Mouse (Mus musculus): ENCODE results near the gene Zfp111. TPM values are rescaled to one million over a fixed set of nuclear protein-coding genes. Genes with fewer than 3 reads are reported as not detected.

Gene Zfp111
- polyA plus RNA-seq, 1 experiment from 2014 or later = 12.8 TPM

DNA sequence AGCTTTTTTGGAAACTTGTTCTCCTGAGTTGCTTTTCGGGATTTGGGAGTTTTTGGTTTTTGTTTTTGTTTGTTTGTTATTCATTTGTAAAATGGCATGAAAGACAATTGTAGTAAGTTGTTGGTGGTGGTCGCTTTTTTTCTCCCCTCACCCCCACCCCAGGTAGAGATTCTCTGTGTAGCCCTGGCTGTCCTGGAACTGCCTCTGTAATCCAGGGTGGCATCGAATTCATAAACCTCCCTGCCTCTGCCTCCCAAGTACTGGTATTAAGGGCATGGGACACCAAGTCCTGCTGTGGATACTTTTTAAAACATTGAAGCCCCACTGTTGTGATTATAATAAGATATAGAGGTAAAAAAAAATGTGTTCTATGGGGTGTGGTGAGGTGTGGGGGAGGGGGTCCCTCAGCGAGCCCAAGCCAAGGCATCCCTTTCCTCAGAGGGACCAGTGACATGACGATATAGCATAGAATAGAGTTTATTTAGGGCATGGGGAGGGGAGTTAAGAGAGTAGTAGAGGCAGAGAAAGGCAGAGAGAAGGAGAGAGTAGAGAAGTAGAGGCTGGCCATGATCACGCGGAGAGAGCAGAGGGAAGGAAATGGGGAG, 2.9 kb downstream of the Zfp111 start:
- WGBS = 56% methylated on average over 7 of the region's 7 CpGs
- ATAC-seq (ENCODE audit: insufficient number of reproducible peaks, low FRiP score, low TSS enrichment, low read depth) = 0 out of 2 replicates have a peak, but pooled peaks have one; percentile 32

DNA sequence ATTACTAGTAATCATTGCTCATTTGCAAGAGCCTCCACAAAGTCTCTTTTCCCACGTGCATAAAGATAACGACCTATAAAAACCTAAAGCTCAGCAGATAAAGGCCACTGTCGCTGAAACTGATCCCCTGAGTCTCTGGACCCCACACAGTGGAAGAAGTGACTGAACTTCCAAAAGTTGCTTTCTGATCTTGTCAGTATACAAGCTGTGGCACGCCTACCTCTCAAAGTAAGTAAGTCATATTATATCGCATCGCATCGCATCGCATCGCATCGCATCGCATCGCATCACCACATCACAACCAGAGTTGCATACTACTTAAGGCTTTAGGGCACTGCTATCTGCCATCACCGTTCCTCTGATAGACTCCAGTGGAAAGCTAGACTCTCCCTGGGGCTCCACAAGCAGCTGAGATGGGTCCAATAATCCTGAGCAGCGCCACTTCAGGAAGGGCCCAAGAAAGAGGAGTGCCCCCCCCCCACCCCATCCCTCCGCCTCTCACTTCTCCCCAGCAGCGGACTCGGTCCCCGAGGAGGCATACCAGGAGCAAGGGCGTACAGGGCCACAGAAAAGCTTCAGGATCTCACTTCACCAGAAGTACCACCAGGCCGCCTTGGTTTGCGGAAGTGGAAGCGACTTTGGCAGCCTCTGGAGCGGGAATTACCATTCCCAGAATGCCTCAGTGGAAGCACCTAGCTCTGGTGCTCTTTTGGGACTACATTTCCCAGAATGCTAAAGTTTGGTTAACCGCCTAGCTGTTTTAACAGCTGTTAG, 3.6 kb downstream of the Zfp111 start:
- H3K9ac ChIP-seq (ENCODE audit: low read length) = peak overlapping the region; percentile 69
- H3K27me3 ChIP-seq (ENCODE audit: control insufficient read depth, insufficient read depth, low read length) = no peaks in the 10 kb centered on the region
- H3K27ac ChIP-seq (replicated peaks; ENCODE audit: low read depth, low read length) = no peak overlapping the region
- H3K36me3 ChIP-seq (ENCODE audit: control insufficient read depth, insufficient read depth, low read length) = peaks cover 5% of the 10 kb centered on the region; the same call in 1 of the 2 replicates
- DNase-seq (ENCODE audit: low spot score) (peak; percentile 78), ATAC-seq (ENCODE audit: insufficient number of reproducible peaks, low FRiP score, low TSS enrichment, low read depth) (peak; percentile 82)
- H3K4me1 ChIP-seq (ENCODE audit: control insufficient read depth, insufficient read depth, low read length) = 0 out of 2 replicates have a peak, but pooled peaks cover 3% of the 10 kb centered on the region
- peak overlapping the region; percentile 44 for H3K4me3 ChIP-seq (ENCODE audit: low read depth, low read length)
- H3K4me2 ChIP-seq (ENCODE audit: low read depth, severe bottlenecking) = peak overlapping the region; percentile 48
- 19% methylated on average over 24 of the region's 24 CpGs for WGBS
- no peaks in the 10 kb centered on the region for H3K9me3 ChIP-seq (ENCODE audit: control insufficient read depth, low read length)

More for the DNA sequence above, 2.9 kb downstream of the Zfp111 start:
- Histone ChIP-seq H3K4me2 (ENCODE audit: low read depth, severe bottlenecking) (peak overlapping the region; percentile 48; the same call in 1 of the 2 replicates), H3K9ac (ENCODE audit: low read length) (no peak overlapping the region), H3K27ac (replicated peaks; ENCODE audit: low read depth, low read length) (no peak overlapping the region), H3K4me3 (ENCODE audit: low read depth, low read length) (0 out of 2 replicates have a peak overlapping the region, but pooled peaks have one; percentile 44), H3K9me3 (ENCODE audit: control insufficient read depth, low read length) (no peaks in the 10 kb centered on the region), H3K27me3 (ENCODE audit: control insufficient read depth, insufficient read depth, low read length) (no peaks in the 10 kb centered on the region), H3K4me1 (ENCODE audit: control insufficient read depth, insufficient read depth, low read length) (0 out of 2 replicates have a peak, but pooled peaks cover 3% of the 10 kb centered on the region), H3K36me3 (ENCODE audit: control insufficient read depth, insufficient read depth, low read length) (peaks cover 5% of the 10 kb centered on the region; the same call in 1 of the 2 replicates)
- no peak for DNase-seq (ENCODE audit: low spot score)

GRCm38 (mm10) chr7:24196961-24197360, 14.3 kb downstream of the Zfp111 start:
- 95% methylated on average over 4 of the region's 4 CpGs for WGBS
- no peak overlapping the region for H3K27ac ChIP-seq (replicated peaks; ENCODE audit: low read depth, low read length)
- H3K4me1 ChIP-seq (ENCODE audit: control insufficient read depth, insufficient read depth, low read length) = no peaks in the 10 kb centered on the region
- no peak overlapping the region for H3K4me2 ChIP-seq (ENCODE audit: low read depth, severe bottlenecking)
- H3K27me3 ChIP-seq (ENCODE audit: control insufficient read depth, insufficient read depth, low read length) = no peaks in the 10 kb centered on the region
- DNase-seq (ENCODE audit: low spot score) (no peak), ATAC-seq (ENCODE audit: insufficient number of reproducible peaks, low FRiP score, low TSS enrichment, low read depth) (no peak)
- H3K9me3 ChIP-seq (ENCODE audit: control insufficient read depth, low read length) = peaks cover 2% of the 10 kb centered on the region; the same call in 1 of the 2 replicates
- peaks cover 29% of the 10 kb centered on the region for H3K36me3 ChIP-seq (ENCODE audit: control insufficient read depth, insufficient read depth, low read length)
- no peak overlapping the region for H3K9ac ChIP-seq (ENCODE audit: low read length)
- no peak overlapping the region for H3K4me3 ChIP-seq (ENCODE audit: low read depth, low read length)

DNA sequence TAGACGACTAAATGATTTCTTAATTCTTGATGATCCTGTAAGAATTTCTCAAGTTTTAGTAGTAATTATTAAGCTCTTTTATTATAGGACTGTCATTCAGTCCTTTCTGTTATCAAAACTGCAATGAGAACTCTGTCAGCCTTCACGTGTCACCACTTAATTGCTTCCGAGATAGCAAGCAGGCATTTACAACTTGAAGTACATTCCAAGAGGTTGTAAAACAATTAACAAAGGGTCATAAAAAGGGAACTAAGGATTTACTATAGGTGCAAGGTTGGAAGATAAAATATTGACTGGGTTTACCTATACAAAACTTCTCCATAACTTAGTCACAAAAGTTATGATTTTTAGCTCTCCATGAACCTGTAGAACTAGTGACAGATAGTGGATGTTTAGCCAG, 18.1 kb downstream of the Zfp111 start:
- no peak for DNase-seq (ENCODE audit: low spot score)
- no peak for ATAC-seq (ENCODE audit: insufficient number of reproducible peaks, low FRiP score, low TSS enrichment, low read depth)
- Histone ChIP-seq H3K9me3 (ENCODE audit: control insufficient read depth, low read length) (no peaks in the 10 kb centered on the region; the same call in 1 of the 2 replicates), H3K9ac (ENCODE audit: low read length) (no peak overlapping the region), H3K4me1 (ENCODE audit: control insufficient read depth, insufficient read depth, low read length) (no peaks in the 10 kb centered on the region), H3K27me3 (ENCODE audit: control insufficient read depth, insufficient read depth, low read length) (no peaks in the 10 kb centered on the region), H3K36me3 (ENCODE audit: control insufficient read depth, insufficient read depth, low read length) (peaks cover 6% of the 10 kb centered on the region), H3K4me3 (ENCODE audit: low read depth, low read length) (no peak overlapping the region), H3K27ac (replicated peaks; ENCODE audit: low read depth, low read length) (no peak overlapping the region), H3K4me2 (ENCODE audit: low read depth, severe bottlenecking) (no peak overlapping the region)
- 57% methylated on average over 3 of the region's 3 CpGs for WGBS

DNA sequence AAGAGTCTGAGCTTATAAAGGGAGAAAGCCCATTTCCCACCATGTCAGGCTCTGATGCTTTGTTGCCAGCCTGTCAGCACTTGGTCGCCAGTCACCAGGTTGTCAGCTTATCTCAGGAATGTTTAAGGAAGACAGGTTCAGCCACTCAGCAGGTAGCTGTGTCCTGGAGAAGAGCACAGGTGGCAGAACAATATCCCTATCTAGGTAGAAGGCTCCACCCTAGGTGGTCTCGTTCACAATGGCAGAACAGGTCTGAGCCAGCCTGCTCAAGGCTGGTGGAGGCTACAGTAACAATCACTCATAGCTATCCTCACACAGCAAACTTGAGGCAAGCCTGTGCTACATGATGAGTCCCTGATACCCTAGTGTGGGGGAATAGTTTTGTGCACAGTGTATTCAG, 19.9 kb downstream of the Zfp111 start:
- H3K36me3 ChIP-seq (ENCODE audit: control insufficient read depth, insufficient read depth, low read length) = no peaks in the 10 kb centered on the region
- no peak overlapping the region for H3K27ac ChIP-seq (replicated peaks; ENCODE audit: low read depth, low read length)
- no peaks in the 10 kb centered on the region for H3K4me1 ChIP-seq (ENCODE audit: control insufficient read depth, insufficient read depth, low read length)
- H3K4me3 ChIP-seq (ENCODE audit: low read depth, low read length) = no peak overlapping the region
- no peaks in the 10 kb centered on the region for H3K9me3 ChIP-seq (ENCODE audit: control insufficient read depth, low read length)
- H3K9ac ChIP-seq (ENCODE audit: low read length) = no peak overlapping the region
- H3K4me2 ChIP-seq (ENCODE audit: low read depth, severe bottlenecking) = no peak overlapping the region
- no peak for DNase-seq (ENCODE audit: low spot score)
- no peak for ATAC-seq (ENCODE audit: insufficient number of reproducible peaks, low FRiP score, low TSS enrichment, low read depth)
- H3K27me3 ChIP-seq (ENCODE audit: control insufficient read depth, insufficient read depth, low read length) = no peaks in the 10 kb centered on the region
- WGBS = 89% methylated on average over 2 of the region's 2 CpGs

DNA sequence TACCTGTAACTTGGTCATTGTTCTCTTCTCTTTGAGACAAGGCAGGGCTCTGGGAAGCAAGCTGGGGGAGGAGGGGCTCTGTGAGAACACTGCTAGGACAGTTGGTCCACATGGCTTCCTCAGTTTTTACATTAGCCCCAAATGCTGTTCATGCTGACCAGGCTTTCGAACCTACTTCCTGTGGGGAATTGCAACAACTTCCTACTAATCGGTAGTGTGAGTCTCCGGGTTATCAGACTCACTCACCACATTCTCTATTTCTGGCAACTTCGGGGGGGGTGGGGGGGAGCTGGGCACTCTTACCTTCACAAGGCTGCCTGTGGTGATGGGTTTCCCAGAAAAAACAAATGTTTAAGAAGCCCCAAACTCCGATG, 21.7 kb downstream of the Zfp111 start:
- WGBS = 79% methylated on average over 5 of the region's 5 CpGs
- no peak for ATAC-seq (ENCODE audit: insufficient number of reproducible peaks, low FRiP score, low TSS enrichment, low read depth)
- no peak overlapping the region for H3K4me2 ChIP-seq (ENCODE audit: low read depth, severe bottlenecking)
- no peak for DNase-seq (ENCODE audit: low spot score)
- H3K9me3 ChIP-seq (ENCODE audit: control insufficient read depth, low read length) = no peaks in the 10 kb centered on the region
- H3K4me3 ChIP-seq (ENCODE audit: low read depth, low read length) = no peak overlapping the region
- no peaks in the 10 kb centered on the region for H3K36me3 ChIP-seq (ENCODE audit: control insufficient read depth, insufficient read depth, low read length)
- no peaks in the 10 kb centered on the region for H3K27me3 ChIP-seq (ENCODE audit: control insufficient read depth, insufficient read depth, low read length)
- H3K9ac ChIP-seq (ENCODE audit: low read length) = no peak overlapping the region
- no peaks in the 10 kb centered on the region for H3K4me1 ChIP-seq (ENCODE audit: control insufficient read depth, insufficient read depth, low read length)
- H3K27ac ChIP-seq (replicated peaks; ENCODE audit: low read depth, low read length) = no peak overlapping the region

GRCm38 (mm10) chr7:24188901-24189570, 22.2 kb downstream of the Zfp111 start:
- 66% methylated on average over 4 of the region's 4 CpGs for WGBS
- ATAC-seq (ENCODE audit: insufficient number of reproducible peaks, low FRiP score, low TSS enrichment, low read depth) (no peak), DNase-seq (ENCODE audit: low spot score) (no peak)
- H3K9me3 ChIP-seq (ENCODE audit: control insufficient read depth, low read length) = no peaks in the 10 kb centered on the region
- H3K27ac ChIP-seq (replicated peaks; ENCODE audit: low read depth, low read length) = no peak overlapping the region
- no peak overlapping the region for H3K4me2 ChIP-seq (ENCODE audit: low read depth, severe bottlenecking)
- H3K4me3 ChIP-seq (ENCODE audit: low read depth, low read length) = no peak overlapping the region
- no peaks in the 10 kb centered on the region for H3K4me1 ChIP-seq (ENCODE audit: control insufficient read depth, insufficient read depth, low read length)
- no peaks in the 10 kb centered on the region for H3K27me3 ChIP-seq (ENCODE audit: control insufficient read depth, insufficient read depth, low read length)
- no peak overlapping the region for H3K9ac ChIP-seq (ENCODE audit: low read length)
- no peaks in the 10 kb centered on the region for H3K36me3 ChIP-seq (ENCODE audit: control insufficient read depth, insufficient read depth, low read length)

DNA sequence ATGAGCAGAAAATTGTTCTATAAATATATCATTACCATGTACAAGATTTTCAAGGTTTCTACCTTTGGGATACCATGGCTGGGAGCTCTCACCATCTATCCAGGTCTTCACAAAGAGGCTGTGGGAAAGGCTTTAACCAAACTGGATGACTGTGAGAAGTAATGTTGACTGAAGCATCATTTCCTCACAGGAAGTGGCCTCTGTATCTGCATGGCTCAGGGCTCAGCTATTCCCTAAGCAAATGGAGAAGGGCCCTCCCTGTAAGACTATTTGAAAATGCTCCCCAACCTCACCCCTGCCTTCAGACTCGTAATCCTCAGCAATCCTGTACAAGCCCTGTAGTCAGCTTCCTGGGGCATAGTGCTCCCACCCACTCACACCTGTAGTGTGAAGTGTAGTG, 23.6 kb downstream of the Zfp111 start:
- no peaks in the 10 kb centered on the region for H3K27me3 ChIP-seq (ENCODE audit: control insufficient read depth, insufficient read depth, low read length)
- no peak overlapping the region for H3K9ac ChIP-seq (ENCODE audit: low read length)
- ATAC-seq (ENCODE audit: insufficient number of reproducible peaks, low FRiP score, low TSS enrichment, low read depth) (no peak), DNase-seq (ENCODE audit: low spot score) (no peak)
- 74% methylated on average over 1 of the region's 1 CpGs for WGBS
- H3K27ac ChIP-seq (replicated peaks; ENCODE audit: low read depth, low read length) = no peak overlapping the region
- H3K36me3 ChIP-seq (ENCODE audit: control insufficient read depth, insufficient read depth, low read length) = no peaks in the 10 kb centered on the region
- H3K9me3 ChIP-seq (ENCODE audit: control insufficient read depth, low read length) = no peaks in the 10 kb centered on the region
- no peak overlapping the region for H3K4me2 ChIP-seq (ENCODE audit: low read depth, severe bottlenecking)
- H3K4me3 ChIP-seq (ENCODE audit: low read depth, low read length) = no peak overlapping the region
- no peaks in the 10 kb centered on the region for H3K4me1 ChIP-seq (ENCODE audit: control insufficient read depth, insufficient read depth, low read length)
